Mouse (Mus musculus) erythroblast, embryonic 14.5 days (primary cell): ENCODE measurements around the gene Sgce.

ENCODE experiments used
- GATA1 ChIP-seq: IDR thresholded peaks from 2 replicates; pipeline ENCODE4 v1.6.1; 2012; ENCODE audit warnings: low read length, inconsistent platforms, mixed read lengths
- TAL1 ChIP-seq: IDR thresholded peaks from 3 replicates; pipeline ENCODE4 v1.6.1; 2012; ENCODE audit warnings: low read length, inconsistent platforms, mixed read lengths

DNA sequence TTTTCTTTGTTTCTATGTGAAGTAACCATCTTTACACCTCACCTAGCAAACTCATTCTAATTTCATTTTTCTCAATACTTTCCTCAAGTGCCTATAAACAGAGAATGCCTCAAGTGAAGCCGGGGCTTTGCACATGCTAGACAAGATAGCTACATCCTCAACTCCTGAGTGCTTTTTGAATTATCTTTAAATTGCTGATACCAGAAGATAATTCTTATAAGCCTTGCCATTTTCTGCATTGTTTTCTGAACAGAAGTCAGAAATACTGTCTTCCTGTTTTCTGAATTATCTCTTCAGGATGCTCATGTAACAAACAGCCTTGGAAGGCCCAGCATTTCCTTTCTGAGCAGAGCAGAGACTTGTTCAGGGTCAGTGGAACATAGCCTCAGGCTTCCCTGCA is 49.3 kb upstream of the Sgce start:
- no peak for TF ChIP-seq TAL1
- no peak for TF ChIP-seq GATA1
